Mouse (Mus musculus) cerebellum, adult 2 months (tissue): ENCODE measurements at regions not wholly inside any gene's neighbourhood (a gene's known extent, or its start where the extent isn't known, plus 50 kb on each side); places are given as distances from the start of the nearest gene placed in this dataset.

Source experiments
- CTCF ChIP-seq: fragments of 200-500 bp; IDR thresholded peaks from 2 replicates; pipeline ENCODE4 v1.5.1; 2011; ENCODE audit warnings: low read depth, mild to moderate bottlenecking, control low read depth, low read length, moderate library complexity, borderline replicate concordance; ENCODE audit not compliant: insufficient read depth
- POLR2A ChIP-seq: fragments of 200-500 bp; IDR thresholded peaks from 2 replicates; pipeline ENCODE4 v1.6.1; 2011; ENCODE audit warnings: low read length, control low read depth, borderline replicate concordance; ENCODE audit not compliant: insufficient read depth

DNA sequence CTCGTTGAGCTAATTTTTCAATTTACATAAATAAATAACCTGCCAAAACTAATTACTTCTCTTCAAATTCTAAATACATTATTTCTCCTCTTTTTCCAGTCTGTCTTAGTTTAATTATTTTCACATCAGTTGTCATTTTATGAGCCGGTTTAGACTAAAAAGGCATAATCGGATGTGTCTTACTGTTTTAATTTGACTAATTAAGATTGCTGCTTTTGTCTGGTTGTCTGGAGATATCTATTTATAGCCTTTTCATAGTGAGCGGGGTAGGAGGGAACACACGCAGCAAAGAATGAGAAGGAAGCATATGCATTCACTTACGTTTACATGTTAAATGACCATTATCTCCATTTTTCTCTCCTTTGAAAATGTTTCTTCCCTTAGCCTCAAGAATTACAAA is 740.3 kb upstream of the Sel1l start:
- no peak for TF ChIP-seq CTCF
- TF ChIP-seq POLR2A = no peak
